Mouse (Mus musculus) midbrain, embryonic 13.5 days (tissue): ENCODE results near the gene Artn. TPM values are rescaled to one million over a fixed set of nuclear protein-coding genes. Genes with fewer than 3 reads are reported as not detected.

Experiments
- ATAC-seq: fragments of 200-750 bp; cut with Nextera tagmentation; 2 replicates; pipeline ENCODE4 v1.8.0; 2017; ENCODE audit warnings: mild to moderate bottlenecking, moderate TSS enrichment, moderate library complexity
- H3K27ac ChIP-seq: fragments of 300-500 bp; sonication (generic); 2 replicates; pipeline ENCODE4 v1.5.1; 2015; ENCODE audit warnings: inconsistent platforms, mild to moderate bottlenecking, moderate library complexity
- H3K27me3 ChIP-seq: fragments of 300-500 bp; sonication (generic); 2 replicates; pipeline ENCODE4 v1.6.1; 2015; ENCODE audit warnings: mild to moderate bottlenecking, inconsistent platforms
- H3K36me3 ChIP-seq: fragments of 300-500 bp; sonication (generic); 2 replicates; pipeline ENCODE4 v1.6.1; 2015; ENCODE audit warnings: mild to moderate bottlenecking, inconsistent platforms
- H3K4me1 ChIP-seq: fragments of 300-500 bp; sonication (generic); replicated peaks from 2 replicates; pipeline ENCODE4 v1.6.1; 2015; ENCODE audit warnings: inconsistent platforms
- H3K4me2 ChIP-seq: fragments of 300-500 bp; sonication (generic); replicated peaks from 2 replicates; pipeline ENCODE4 v1.6.1; 2015; ENCODE audit warnings: moderate library complexity, mild to moderate bottlenecking, inconsistent platforms
- H3K4me3 ChIP-seq: fragments of 300-500 bp; sonication (generic); replicated peaks from 2 replicates; pipeline ENCODE4 v1.5.1; 2015; ENCODE audit warnings: mild to moderate bottlenecking, inconsistent platforms
- H3K9ac ChIP-seq: fragments of 300-500 bp; sonication (generic); replicated peaks from 2 replicates; pipeline ENCODE4 v1.6.1; 2015; ENCODE audit warnings: mild to moderate bottlenecking, inconsistent platforms
- H3K9me3 ChIP-seq: fragments of 300-500 bp; sonication (generic); 2 replicates; pipeline ENCODE4 v1.6.1; 2016; ENCODE audit warnings: mild to moderate bottlenecking, inconsistent platforms
- WGBS: fragments of 180-500 bp; shearing (Covaris S2); methylation state at CpG from one replicate; pipeline ENCODE4 v1.1.7; 2015; 5-methylcytosine and 5-hydroxymethylcytosine counted together
- polyA plus RNA-seq: library from polyadenylated mRNA; unstranded; fragments of >200 nt; fragmentation: Nextera tagmentation; extraction: Ambion mirVana; gene quantifications from 2 replicates; pipeline ENCODE4 v1.2.1, GENCODE M21; 2015

Artn gene
- polyA plus RNA-seq, 1 experiment from 2014 or later: 0.30 TPM

DNA sequence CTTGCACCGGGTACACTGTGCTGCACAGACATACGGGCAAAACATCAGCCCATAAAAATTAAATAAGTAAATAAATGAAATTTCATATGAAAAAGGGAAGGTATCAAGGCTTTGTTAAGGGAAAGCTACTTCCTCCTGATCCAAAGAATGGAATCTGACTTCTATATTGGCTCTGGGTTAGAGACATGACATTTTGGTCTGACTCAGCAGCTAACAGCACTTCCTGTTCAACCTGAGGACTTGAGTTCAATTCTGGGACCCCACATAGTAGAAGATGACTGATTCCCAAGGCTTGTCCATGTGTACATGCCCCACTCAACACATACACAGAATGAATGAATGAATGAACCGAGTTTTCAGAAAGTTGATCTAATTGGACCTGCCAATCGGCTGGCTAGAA lies 11.7 kb downstream of the Artn start:
- no peaks in the 10 kb centered on the region for H3K9me3 ChIP-seq
- 0 out of 2 replicates have a peak, but pooled peaks cover 4% of the 10 kb centered on the region for H3K27me3 ChIP-seq
- no peak overlapping the region for H3K27ac ChIP-seq
- no peak for ATAC-seq
- no peaks in the 10 kb centered on the region for H3K36me3 ChIP-seq
- 95% methylated on average over 4 of the region's 4 CpGs for WGBS
- no peak overlapping the region for H3K4me3 ChIP-seq
- H3K4me1 ChIP-seq: peaks cover 23% of the 10 kb centered on the region
- H3K4me2 ChIP-seq: no peak overlapping the region
- H3K9ac ChIP-seq: no peak overlapping the region

GRCm38 (mm10) chr4:117917402-117917801 lies 12.2 kb downstream of the Artn start:
- WGBS: 88% methylated on average over 4 of the region's 4 CpGs
- Histone ChIP-seq H3K27ac (no peak overlapping the region), H3K4me2 (no peak overlapping the region), H3K9ac (no peak overlapping the region), H3K36me3 (peaks cover 2% of the 10 kb centered on the region), H3K9me3 (no peaks in the 10 kb centered on the region), H3K27me3 (0 out of 2 replicates have a peak, but pooled peaks cover 4% of the 10 kb centered on the region), H3K4me1 (peaks cover 28% of the 10 kb centered on the region), H3K4me3 (no peak overlapping the region)
- ATAC-seq: no peak

DNA sequence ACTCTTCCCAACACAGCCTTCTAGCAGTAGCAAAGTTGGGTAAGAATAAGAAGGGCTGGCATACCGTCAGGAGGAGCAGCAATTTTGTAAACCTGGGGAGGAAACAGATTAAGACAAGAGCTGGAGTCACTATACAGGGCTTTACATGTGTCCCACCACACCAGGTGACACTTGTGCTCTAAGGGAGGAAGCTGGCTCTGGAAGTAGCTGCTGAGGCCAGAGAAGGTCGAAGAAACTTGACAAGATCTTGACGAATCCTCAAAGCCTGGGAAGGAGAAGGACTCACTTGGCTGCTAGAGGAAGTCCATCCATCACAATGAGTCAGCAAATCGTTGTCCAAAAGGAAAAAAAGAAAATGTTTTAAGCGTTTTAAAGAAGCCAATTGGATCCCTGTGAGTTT lies 13.2 kb downstream of the Artn start:
- Histone ChIP-seq H3K27ac (no peak overlapping the region), H3K9ac (no peak overlapping the region), H3K4me1 (peaks cover 38% of the 10 kb centered on the region), H3K4me3 (no peak overlapping the region), H3K4me2 (peak overlapping the region; percentile 100), H3K9me3 (no peaks in the 10 kb centered on the region), H3K27me3 (no peaks in the 10 kb centered on the region), H3K36me3 (peaks cover 12% of the 10 kb centered on the region)
- no peak for ATAC-seq
- 91% methylated on average over 5 of the region's 5 CpGs for WGBS

GRCm38 (mm10) chr4:117915489-117916105 lies 14.0 kb downstream of the Artn start:
- Histone ChIP-seq H3K27ac (peak overlapping the region; percentile 59; the same call in 1 of the 2 replicates), H3K4me2 (peak overlapping the region; percentile 100), H3K4me3 (peak overlapping the region; percentile 93), H3K9ac (peak overlapping the region; percentile 92), H3K9me3 (no peaks in the 10 kb centered on the region), H3K4me1 (peaks cover 46% of the 10 kb centered on the region), H3K27me3 (no peaks in the 10 kb centered on the region), H3K36me3 (peaks cover 20% of the 10 kb centered on the region)
- 7% methylated on average over 19 of the region's 19 CpGs for WGBS
- ATAC-seq: no peak

GRCm38 (mm10) chr4:117914591-117915442 lies 14.7 kb downstream of the Artn start, which contains the start of gene Ipo13:
TSS of gene Ipo13 (minus strand) at chr4:117914999.
- peak; percentile 96 for ATAC-seq
- Histone ChIP-seq H3K9ac (peak within 1 kb of the TSS; percentile 92), H3K27ac (peak within 1 kb of the TSS; percentile 74), H3K9me3 (no peaks in the 10 kb centered on the region), H3K4me3 (peak within 1 kb of the TSS; percentile 93), H3K4me1 (peaks cover 53% of the 10 kb centered on the region), H3K4me2 (peak within 1 kb of the TSS; percentile 100), H3K27me3 (no peaks in the 10 kb centered on the region), H3K36me3 (peaks cover 21% of the 10 kb centered on the region)
- WGBS: under 1% methylated on average over 61 of the region's 61 CpGs

- Histone ChIP-seq H3K4me1 (peaks cover 61% of the 10 kb centered on the region), H3K27ac (no peak overlapping the region), H3K9ac (peak overlapping the region; percentile 92), H3K9me3 (no peaks in the 10 kb centered on the region), H3K27me3 (no peaks in the 10 kb centered on the region), H3K4me2 (peak overlapping the region; percentile 100), H3K36me3 (peaks cover 21% of the 10 kb centered on the region), H3K4me3 (peak overlapping the region; percentile 93)
- WGBS: 16% methylated on average over 8 of the region's 8 CpGs
- peak; percentile 9; the same call in 1 of the 2 replicates for ATAC-seq
Observed at GRCm38 (mm10) chr4:117914031-117914430, 15.5 kb downstream of the Artn start.

GRCm38 (mm10) chr4:117913421-117913820 lies 16.1 kb downstream of the Artn start:
- Histone ChIP-seq H3K9me3 (no peaks in the 10 kb centered on the region), H3K4me2 (peak overlapping the region; percentile 100), H3K4me3 (peak overlapping the region; percentile 93), H3K9ac (peak overlapping the region; percentile 92), H3K36me3 (peaks cover 21% of the 10 kb centered on the region), H3K4me1 (peaks cover 67% of the 10 kb centered on the region), H3K27me3 (no peaks in the 10 kb centered on the region), H3K27ac (no peak overlapping the region)
- 39% methylated on average over 3 of the region's 3 CpGs for WGBS
- ATAC-seq: no peak

DNA sequence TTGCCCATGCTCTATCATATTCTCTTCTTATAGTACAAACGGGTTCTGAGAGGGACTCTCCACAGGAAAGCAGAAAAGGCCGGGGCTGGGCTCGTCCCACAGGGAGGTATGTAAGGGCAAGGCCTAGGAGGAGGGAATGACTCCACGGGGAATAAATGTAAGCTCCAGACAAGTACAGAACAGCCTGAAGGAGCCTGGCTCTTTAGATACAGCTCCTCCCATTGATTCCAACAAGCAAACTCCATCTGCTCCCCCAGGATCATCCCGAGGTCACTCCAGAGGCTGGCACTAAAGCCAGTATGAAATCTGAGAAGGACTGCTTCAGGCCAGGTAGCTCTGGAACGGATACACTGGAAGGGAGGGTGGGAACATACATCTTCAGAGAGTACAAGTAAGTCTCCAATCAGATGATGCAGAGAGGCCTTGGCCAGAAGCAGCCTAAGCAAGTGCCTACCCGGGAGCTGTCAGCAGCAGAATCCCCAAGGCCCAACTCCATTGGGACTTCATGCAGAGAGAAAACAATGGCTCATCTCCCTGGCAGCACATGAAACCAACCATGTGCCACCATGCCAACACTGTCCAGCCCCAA lies 16.8 kb downstream of the Artn start:
- H3K36me3 ChIP-seq: peaks cover 21% of the 10 kb centered on the region
- H3K9me3 ChIP-seq: no peaks in the 10 kb centered on the region
- peak overlapping the region; percentile 92 for H3K9ac ChIP-seq
- H3K4me3 ChIP-seq: peak overlapping the region; percentile 93
- H3K27me3 ChIP-seq: no peaks in the 10 kb centered on the region
- H3K27ac ChIP-seq: no peak overlapping the region
- peak overlapping the region; percentile 100 for H3K4me2 ChIP-seq
- peaks cover 74% of the 10 kb centered on the region for H3K4me1 ChIP-seq
- 75% methylated on average over 7 of the region's 7 CpGs for WGBS
- no peak for ATAC-seq

GRCm38 (mm10) chr4:117912131-117912561 lies 17.4 kb downstream of the Artn start:
- no peak overlapping the region for H3K27ac ChIP-seq
- no peak for ATAC-seq
- peak overlapping the region; percentile 100; the same call in 1 of the 2 replicates for H3K4me2 ChIP-seq
- H3K9ac ChIP-seq: peak overlapping the region; percentile 92; the same call in 1 of the 2 replicates
- peaks cover 77% of the 10 kb centered on the region for H3K4me1 ChIP-seq
- 91% methylated on average over 13 of the region's 13 CpGs for WGBS
- no peaks in the 10 kb centered on the region for H3K27me3 ChIP-seq
- no peaks in the 10 kb centered on the region for H3K9me3 ChIP-seq
- H3K4me3 ChIP-seq: no peak overlapping the region
- H3K36me3 ChIP-seq: peaks cover 21% of the 10 kb centered on the region

DNA sequence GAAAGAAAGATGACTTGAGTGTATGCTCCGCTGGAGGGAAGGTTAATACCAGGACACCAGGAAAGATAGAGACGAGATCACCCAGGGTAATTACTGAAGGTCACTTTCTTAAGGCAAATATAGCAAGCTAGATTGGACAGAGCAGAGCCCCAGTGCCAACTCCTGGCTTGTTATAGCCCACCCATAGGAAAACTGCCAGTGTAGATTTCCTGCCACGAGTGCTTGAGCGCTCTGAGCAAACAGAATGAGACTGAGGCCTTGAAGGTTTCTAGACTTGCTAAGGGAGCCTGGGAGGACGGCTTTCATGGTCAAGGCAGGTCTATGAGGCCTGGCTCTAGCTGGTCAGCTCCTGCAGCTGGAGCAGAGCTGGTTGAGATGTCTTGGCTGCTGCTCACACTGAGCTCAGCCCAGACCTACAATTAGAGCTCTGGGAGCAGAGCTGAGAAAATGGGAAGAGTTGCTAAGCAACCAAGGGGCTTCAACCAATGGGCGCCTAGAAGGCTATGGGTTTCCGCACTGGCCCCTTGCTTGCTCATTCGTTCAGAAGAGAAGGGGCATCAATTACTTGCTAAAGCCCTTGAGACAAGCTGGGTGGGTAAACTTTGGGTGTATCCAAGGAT lies 20.6 kb downstream of the Artn start:
- Histone ChIP-seq H3K4me3 (peak overlapping the region; percentile 18), H3K9me3 (no peaks in the 10 kb centered on the region), H3K27ac (peak overlapping the region; percentile 77), H3K27me3 (no peaks in the 10 kb centered on the region), H3K9ac (peak overlapping the region; percentile 29; the same call in 1 of the 2 replicates), H3K4me1 (peaks cover 65% of the 10 kb centered on the region), H3K36me3 (peaks cover 49% of the 10 kb centered on the region), H3K4me2 (peak overlapping the region; percentile 44)
- WGBS: 57% methylated on average over 8 of the region's 8 CpGs
- ATAC-seq: peak; percentile 86

GRCm38 (mm10) chr4:117906196-117906595 lies 23.4 kb downstream of the Artn start:
- Histone ChIP-seq H3K27ac (no peak overlapping the region), H3K36me3 (peaks cover 62% of the 10 kb centered on the region)
- WGBS: 87% methylated on average over 3 of the region's 3 CpGs

More at GRCm38 (mm10) chr4:117906196-117906595, 23.4 kb downstream of the Artn start:
- Histone ChIP-seq H3K4me1 (peaks cover 37% of the 10 kb centered on the region), H3K9me3 (no peaks in the 10 kb centered on the region), H3K4me3 (no peak overlapping the region), H3K27me3 (no peaks in the 10 kb centered on the region), H3K4me2 (no peak overlapping the region), H3K9ac (no peak overlapping the region)
- ATAC-seq: no peak
